Mouse (Mus musculus): Measurements from ENCODE around the gene Mrgpra6. TPM values are rescaled to one million over a fixed set of nuclear protein-coding genes. Genes with fewer than 3 reads are reported as not detected.

The Mrgpra6 gene
- polyA plus RNA-seq (2012; rRNA removed) (not detected in 2 replicates), polyA plus RNA-seq (2014; fragmentation: Nextera tagmentation; extraction: Ambion mirVana) (not detected in 2 replicates)

GRCm38 (mm10) chr7:47204830-47205229 lies at the start of gene Mrgpra6:
Gene Mrgpra6, minus strand, starts transcription at chr7:47204920.
- no peak for TF ChIP-seq POLR2A (IDR thresholded peaks at IDR 0.05; ENCODE audit: borderline replicate concordance, extremely low read depth, insufficient read depth, insufficient read length)
- Histone ChIP-seq H3K9ac (ENCODE audit: low read depth, low read length, severe bottlenecking) (no peak within 1 kb of the TSS), H3K4me2 (replicated peaks; ENCODE audit: low read depth, low read length, severe bottlenecking) (no peak within 1 kb of the TSS), H3K36me3 (ENCODE audit: control insufficient read depth, insufficient read depth, low read length) (no peaks in the 10 kb centered on the region), H3K4me1 (ENCODE audit: control insufficient read depth, insufficient read depth, low read length) (no peaks in the 10 kb centered on the region), H3K27me3 (ENCODE audit: control insufficient read depth, insufficient read depth, low read length) (no peaks in the 10 kb centered on the region), H3K4me3 (replicated peaks; ENCODE audit: low read length) (no peak within 1 kb of the TSS), H3K27ac (replicated peaks; ENCODE audit: low read depth, low read length) (no peak within 1 kb of the TSS), H3K9me3 (ENCODE audit: control insufficient read depth, low read length) (no peaks in the 10 kb centered on the region)
- no peak for DNase-seq (ENCODE audit: low spot score)
- 69% methylated on average over 4 of the region's 4 CpGs for WGBS
- ATAC-seq (ENCODE audit: low FRiP score, low read depth): no peak

- Histone ChIP-seq H3K4me3 (replicated peaks; ENCODE audit: low read length) (no peak within 1 kb of the TSS), H3K27me3 (ENCODE audit: control insufficient read depth, insufficient read depth, low read length) (no peaks in the 10 kb centered on the region), H3K4me1 (ENCODE audit: control insufficient read depth, insufficient read depth, low read length) (no peaks in the 10 kb centered on the region), H3K36me3 (ENCODE audit: control insufficient read depth, insufficient read depth, low read length) (no peaks in the 10 kb centered on the region), H3K9ac (ENCODE audit: low read depth, low read length, severe bottlenecking) (no peak within 1 kb of the TSS), H3K4me2 (replicated peaks; ENCODE audit: low read depth, low read length, severe bottlenecking) (no peak within 1 kb of the TSS), H3K9me3 (ENCODE audit: control insufficient read depth, low read length) (no peaks in the 10 kb centered on the region), H3K27ac (replicated peaks; ENCODE audit: low read depth, low read length) (no peak within 1 kb of the TSS)
- DNase-seq (ENCODE audit: low spot score) (no peak), ATAC-seq (ENCODE audit: low FRiP score, low read depth) (no peak)
- 74% methylated on average over 1 of the region's 1 CpGs for WGBS
- TF ChIP-seq POLR2A (IDR thresholded peaks at IDR 0.05; ENCODE audit: borderline replicate concordance, extremely low read depth, insufficient read depth, insufficient read length): no peak
Measured at GRCm38 (mm10) chr7:47252770-47253169, 48.0 kb upstream of the Mrgpra6 start, which contains the start of gene Mrgpra9. Gene Mrgpra9, minus strand, starts transcription at chr7:47252848.

GRCm38 (mm10) chr7:47244658-47245057 lies 39.9 kb upstream of the Mrgpra6 start:
- Histone ChIP-seq H3K27me3 (ENCODE audit: control insufficient read depth, insufficient read depth, low read length) (no peaks in the 10 kb centered on the region), H3K36me3 (ENCODE audit: control insufficient read depth, insufficient read depth, low read length) (no peaks in the 10 kb centered on the region), H3K27ac (replicated peaks; ENCODE audit: low read depth, low read length) (no peak overlapping the region), H3K9ac (ENCODE audit: low read depth, low read length, severe bottlenecking) (no peak overlapping the region), H3K9me3 (ENCODE audit: control insufficient read depth, low read length) (no peaks in the 10 kb centered on the region), H3K4me3 (replicated peaks; ENCODE audit: low read length) (no peak overlapping the region), H3K4me2 (replicated peaks; ENCODE audit: low read depth, low read length, severe bottlenecking) (no peak overlapping the region), H3K4me1 (ENCODE audit: control insufficient read depth, insufficient read depth, low read length) (no peaks in the 10 kb centered on the region)
- 65% methylated on average over 3 of the region's 3 CpGs for WGBS
- DNase-seq (ENCODE audit: low spot score): no peak
- no peak for TF ChIP-seq POLR2A (IDR thresholded peaks at IDR 0.05; ENCODE audit: borderline replicate concordance, extremely low read depth, insufficient read depth, insufficient read length)
- ATAC-seq (ENCODE audit: low FRiP score, low read depth): no peak

- 61% methylated on average over 1 of the region's 1 CpGs for WGBS
Measured at GRCm38 (mm10) chr7:47195271-47195670, 9.4 kb downstream of the Mrgpra6 start.

GRCm38 (mm10) chr7:47170814-47171213 lies 33.9 kb downstream of the Mrgpra6 start:
- WGBS: 78% methylated on average over 5 of the region's 5 CpGs
- no peak overlapping the region for H3K4me2 ChIP-seq (replicated peaks; ENCODE audit: low read depth, low read length, severe bottlenecking)
- no peak for DNase-seq (ENCODE audit: low spot score)

More at GRCm38 (mm10) chr7:47195271-47195670, 9.4 kb downstream of the Mrgpra6 start:
- Histone ChIP-seq H3K36me3 (ENCODE audit: control insufficient read depth, insufficient read depth, low read length) (no peaks in the 10 kb centered on the region), H3K27ac (replicated peaks; ENCODE audit: low read depth, low read length) (no peak overlapping the region), H3K27me3 (ENCODE audit: control insufficient read depth, insufficient read depth, low read length) (no peaks in the 10 kb centered on the region), H3K9me3 (ENCODE audit: control insufficient read depth, low read length) (no peaks in the 10 kb centered on the region), H3K4me2 (replicated peaks; ENCODE audit: low read depth, low read length, severe bottlenecking) (no peak overlapping the region), H3K4me1 (ENCODE audit: control insufficient read depth, insufficient read depth, low read length) (no peaks in the 10 kb centered on the region), H3K4me3 (replicated peaks; ENCODE audit: low read length) (no peak overlapping the region), H3K9ac (ENCODE audit: low read depth, low read length, severe bottlenecking) (no peak overlapping the region)
- ATAC-seq (ENCODE audit: low FRiP score, low read depth): no peak
- no peak for TF ChIP-seq POLR2A (IDR thresholded peaks at IDR 0.05; ENCODE audit: borderline replicate concordance, extremely low read depth, insufficient read depth, insufficient read length)
- DNase-seq (ENCODE audit: low spot score): no peak

GRCm38 (mm10) chr7:47165028-47165427 lies 39.7 kb downstream of the Mrgpra6 start:
- Histone ChIP-seq H3K4me2 (replicated peaks; ENCODE audit: low read depth, low read length, severe bottlenecking) (no peak overlapping the region), H3K9me3 (ENCODE audit: control insufficient read depth, low read length) (no peaks in the 10 kb centered on the region), H3K9ac (ENCODE audit: low read depth, low read length, severe bottlenecking) (no peak overlapping the region), H3K4me3 (replicated peaks; ENCODE audit: low read length) (no peak overlapping the region), H3K4me1 (ENCODE audit: control insufficient read depth, insufficient read depth, low read length) (no peaks in the 10 kb centered on the region), H3K27me3 (ENCODE audit: control insufficient read depth, insufficient read depth, low read length) (no peaks in the 10 kb centered on the region), H3K36me3 (ENCODE audit: control insufficient read depth, insufficient read depth, low read length) (no peaks in the 10 kb centered on the region), H3K27ac (replicated peaks; ENCODE audit: low read depth, low read length) (no peak overlapping the region)
- DNase-seq (ENCODE audit: low spot score) (no peak), ATAC-seq (ENCODE audit: low FRiP score, low read depth) (no peak)
- no peak for TF ChIP-seq POLR2A (IDR thresholded peaks at IDR 0.05; ENCODE audit: borderline replicate concordance, extremely low read depth, insufficient read depth, insufficient read length)
- 70% methylated on average over 4 of the region's 4 CpGs for WGBS

More at GRCm38 (mm10) chr7:47170814-47171213, 33.9 kb downstream of the Mrgpra6 start:
- no peaks in the 10 kb centered on the region for H3K36me3 ChIP-seq (ENCODE audit: control insufficient read depth, insufficient read depth, low read length)
- no peaks in the 10 kb centered on the region for H3K4me1 ChIP-seq (ENCODE audit: control insufficient read depth, insufficient read depth, low read length)
- TF ChIP-seq POLR2A (IDR thresholded peaks at IDR 0.05; ENCODE audit: borderline replicate concordance, extremely low read depth, insufficient read depth, insufficient read length): no peak
- no peaks in the 10 kb centered on the region for H3K27me3 ChIP-seq (ENCODE audit: control insufficient read depth, insufficient read depth, low read length)
- H3K9me3 ChIP-seq (ENCODE audit: control insufficient read depth, low read length): no peaks in the 10 kb centered on the region
- no peak overlapping the region for H3K9ac ChIP-seq (ENCODE audit: low read depth, low read length, severe bottlenecking)
- H3K4me3 ChIP-seq (replicated peaks; ENCODE audit: low read length): no peak overlapping the region
- ATAC-seq (ENCODE audit: low FRiP score, low read depth): no peak
- H3K27ac ChIP-seq (replicated peaks; ENCODE audit: low read depth, low read length): no peak overlapping the region
